Mouse (Mus musculus): ENCODE results near the gene Polh.

DNA sequence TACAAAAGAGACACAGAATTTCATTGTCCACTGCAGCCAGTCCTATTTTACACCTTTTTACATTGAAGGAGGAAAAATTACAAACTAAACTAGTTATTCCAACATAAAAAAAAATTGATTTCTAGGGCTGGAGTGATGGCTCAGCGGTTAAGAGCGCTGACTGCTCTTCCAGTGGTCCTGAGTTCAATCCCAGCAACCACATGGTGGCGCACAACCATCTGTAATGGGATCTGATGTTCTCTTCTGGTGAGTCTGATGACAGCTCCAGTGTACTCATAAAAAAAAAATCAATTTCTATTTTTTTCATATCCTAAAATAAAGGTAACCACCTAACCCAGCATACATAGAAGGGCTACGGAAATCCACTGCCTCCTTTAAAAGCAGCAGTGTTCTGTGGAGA is 20.2 kb downstream of the Polh start:
- TF ChIP-seq GATA1 (IDR thresholded peaks at IDR 0.05; ENCODE audit: low read length), result no peak
- no peak for TF ChIP-seq TAL1 (IDR thresholded peaks at IDR 0.05; ENCODE audit: low read length)
